Mouse (Mus musculus) hindbrain, embryonic 12.5 days (tissue): ENCODE results near the gene Ubl3. TPM values are rescaled to one million over a fixed set of nuclear protein-coding genes. Genes with fewer than 3 reads are reported as not detected.

Experiments
- ATAC-seq: fragments of 200-750 bp; cut with Nextera tagmentation; 2 replicates; pipeline ENCODE4 v1.8.0; 2017; ENCODE audit warnings: moderate TSS enrichment; ENCODE audit not compliant: low FRiP score
- H3K27ac ChIP-seq: fragments of 300-500 bp; sonication (generic); 2 replicates; pipeline ENCODE4 v1.5.1; 2016; ENCODE audit warnings: mild to moderate bottlenecking
- H3K27me3 ChIP-seq: fragments of 300-500 bp; sonication (generic); 2 replicates; pipeline ENCODE4 v1.6.1; 2016; ENCODE audit warnings: mild to moderate bottlenecking
- H3K36me3 ChIP-seq: fragments of 300-500 bp; sonication (generic); 2 replicates; pipeline ENCODE4 v1.6.1; 2016; ENCODE audit warnings: mild to moderate bottlenecking
- H3K4me1 ChIP-seq: fragments of 300-500 bp; sonication (generic); 2 replicates; pipeline ENCODE4 v1.6.1; 2016
- H3K4me2 ChIP-seq: fragments of 300-500 bp; sonication (generic); replicated peaks from 2 replicates; pipeline ENCODE4 v1.6.1; 2016; ENCODE audit warnings: mild to moderate bottlenecking
- H3K4me3 ChIP-seq: fragments of 300-500 bp; sonication (generic); 2 replicates; pipeline ENCODE4 v1.5.1; 2016; ENCODE audit warnings: mild to moderate bottlenecking
- H3K9ac ChIP-seq: fragments of 300-500 bp; sonication (generic); 2 replicates; pipeline ENCODE4 v1.6.1; 2016; ENCODE audit warnings: mild to moderate bottlenecking, moderate library complexity
- H3K9me3 ChIP-seq: fragments of 300-500 bp; sonication (generic); replicated peaks from 2 replicates; pipeline ENCODE4 v1.6.1; 2016; ENCODE audit warnings: mild to moderate bottlenecking
- WGBS: fragments of 180-500 bp; shearing (Covaris S2); methylation state at CpG from one replicate; pipeline ENCODE4 v1.1.7; 2016; 5-methylcytosine and 5-hydroxymethylcytosine counted together
- polyA plus RNA-seq: library from polyadenylated mRNA; unstranded; fragments of >200 nt; fragmentation: Nextera tagmentation; extraction: Ambion mirVana; gene quantifications from 2 replicates; pipeline ENCODE4 v1.2.1, GENCODE M21; 2016

Ubl3 gene
- polyA plus RNA-seq, 1 experiment from 2014 or later: 93.4 TPM

GRCm38 (mm10) chr5:148579156-148579555 is 26.6 kb upstream of the Ubl3 start:
- 87% methylated on average over 2 of the region's 2 CpGs for WGBS
- ATAC-seq: no peak
- no peaks in the 10 kb centered on the region for H3K27me3 ChIP-seq
- no peaks in the 10 kb centered on the region for H3K36me3 ChIP-seq
- H3K27ac ChIP-seq: no peak overlapping the region
- no peak overlapping the region for H3K4me2 ChIP-seq
- H3K9ac ChIP-seq: no peak overlapping the region
- no peak overlapping the region for H3K4me3 ChIP-seq
- H3K9me3 ChIP-seq: 0 out of 2 replicates have a peak, but pooled peaks cover 6% of the 10 kb centered on the region
- H3K4me1 ChIP-seq: peaks cover 6% of the 10 kb centered on the region; the same call in 1 of the 2 replicates

- H3K4me1 ChIP-seq: peaks cover 6% of the 10 kb centered on the region; the same call in 1 of the 2 replicates
- no peak overlapping the region for H3K4me2 ChIP-seq
- H3K27me3 ChIP-seq: no peaks in the 10 kb centered on the region
- no peaks in the 10 kb centered on the region for H3K9me3 ChIP-seq
- H3K9ac ChIP-seq: no peak overlapping the region
- no peak for ATAC-seq
- no peak overlapping the region for H3K4me3 ChIP-seq
- no peak overlapping the region for H3K27ac ChIP-seq
- 69% methylated on average over 8 of the region's 8 CpGs for WGBS
- no peaks in the 10 kb centered on the region for H3K36me3 ChIP-seq
Observed at GRCm38 (mm10) chr5:148578353-148578752, 25.8 kb upstream of the Ubl3 start.

GRCm38 (mm10) chr5:148577278-148577677 is 24.7 kb upstream of the Ubl3 start:
- WGBS: 88% methylated on average over 9 of the region's 9 CpGs
- H3K27ac ChIP-seq: no peak overlapping the region
- no peak overlapping the region for H3K4me3 ChIP-seq
- no peaks in the 10 kb centered on the region for H3K36me3 ChIP-seq
- H3K27me3 ChIP-seq: no peaks in the 10 kb centered on the region
- no peak for ATAC-seq
- H3K4me2 ChIP-seq: no peak overlapping the region
- no peaks in the 10 kb centered on the region for H3K9me3 ChIP-seq
- no peak overlapping the region for H3K9ac ChIP-seq
- H3K4me1 ChIP-seq: peaks cover 6% of the 10 kb centered on the region; the same call in 1 of the 2 replicates

DNA sequence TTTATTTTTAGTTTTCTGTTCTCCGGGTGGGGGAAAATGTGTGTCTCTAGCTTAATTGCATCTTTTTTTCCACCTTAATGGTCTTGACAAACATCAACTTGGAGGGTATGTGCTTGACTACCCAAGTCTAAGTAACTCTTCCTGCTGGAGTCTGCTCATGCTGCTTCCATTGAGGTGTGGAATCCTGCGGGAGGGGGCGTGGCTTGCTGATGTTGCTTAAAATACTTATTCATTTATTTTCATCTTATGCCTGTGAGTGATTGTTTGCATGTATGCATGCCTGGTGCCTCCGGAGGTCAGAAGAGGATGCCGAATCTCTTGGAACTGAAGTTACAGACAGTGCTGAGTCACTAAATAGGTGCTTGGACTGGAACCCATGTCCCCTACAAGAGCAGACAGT is 22.6 kb upstream of the Ubl3 start:
- Histone ChIP-seq H3K4me2 (no peak overlapping the region), H3K27ac (no peak overlapping the region), H3K27me3 (no peaks in the 10 kb centered on the region), H3K9ac (no peak overlapping the region), H3K4me3 (no peak overlapping the region), H3K9me3 (no peaks in the 10 kb centered on the region), H3K36me3 (no peaks in the 10 kb centered on the region), H3K4me1 (peaks cover 6% of the 10 kb centered on the region; the same call in 1 of the 2 replicates)
- ATAC-seq: no peak
- WGBS: 59% methylated on average over 5 of the region's 5 CpGs

- 87% methylated on average over 5 of the region's 5 CpGs for WGBS
- Histone ChIP-seq H3K36me3 (no peaks in the 10 kb centered on the region), H3K9me3 (no peaks in the 10 kb centered on the region), H3K9ac (no peak overlapping the region), H3K27me3 (no peaks in the 10 kb centered on the region), H3K27ac (no peak overlapping the region), H3K4me2 (no peak overlapping the region), H3K4me1 (peaks cover 6% of the 10 kb centered on the region; the same call in 1 of the 2 replicates), H3K4me3 (no peak overlapping the region)
- no peak for ATAC-seq
Observed at GRCm38 (mm10) chr5:148572676-148573075, 20.1 kb upstream of the Ubl3 start.

- Histone ChIP-seq H3K9ac (no peak overlapping the region), H3K27me3 (no peaks in the 10 kb centered on the region), H3K4me1 (peaks cover 6% of the 10 kb centered on the region; the same call in 1 of the 2 replicates), H3K4me2 (no peak overlapping the region), H3K27ac (no peak overlapping the region), H3K4me3 (no peak overlapping the region), H3K9me3 (no peaks in the 10 kb centered on the region), H3K36me3 (no peaks in the 10 kb centered on the region)
- WGBS: 84% methylated on average over 14 of the region's 14 CpGs
- ATAC-seq: no peak
Observed at GRCm38 (mm10) chr5:148570571-148571304, 18.1 kb upstream of the Ubl3 start.

- H3K9me3 ChIP-seq: no peaks in the 10 kb centered on the region
- no peak overlapping the region for H3K4me2 ChIP-seq
- H3K27ac ChIP-seq: no peak overlapping the region
- 72% methylated on average over 13 of the region's 13 CpGs for WGBS
- no peaks in the 10 kb centered on the region for H3K36me3 ChIP-seq
- no peak overlapping the region for H3K9ac ChIP-seq
- no peak for ATAC-seq
- H3K4me3 ChIP-seq: no peak overlapping the region
- no peaks in the 10 kb centered on the region for H3K4me1 ChIP-seq
- H3K27me3 ChIP-seq: no peaks in the 10 kb centered on the region
Observed at GRCm38 (mm10) chr5:148569444-148569843, 16.9 kb upstream of the Ubl3 start.

DNA sequence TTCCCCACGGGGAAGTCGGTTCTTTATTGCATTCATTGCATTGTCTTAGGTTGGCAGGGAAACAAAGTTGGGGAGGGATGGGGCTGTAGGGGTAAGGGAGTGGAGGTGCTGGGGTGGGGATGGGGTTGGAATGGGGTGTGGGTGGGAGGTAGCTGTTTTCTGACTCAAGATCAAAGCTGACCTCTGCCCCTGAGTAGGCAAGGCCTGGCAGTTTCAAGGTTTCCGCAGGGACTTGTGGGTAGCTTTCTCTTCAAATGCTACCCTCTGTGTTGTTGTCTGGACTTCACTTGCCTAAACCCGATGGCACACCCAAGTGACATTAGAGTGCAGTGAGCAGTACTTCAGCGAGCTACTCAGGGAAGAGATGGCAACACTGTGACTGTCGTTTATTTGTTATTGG is 13.0 kb upstream of the Ubl3 start:
- no peaks in the 10 kb centered on the region for H3K36me3 ChIP-seq
- WGBS: 19% methylated on average over 6 of the region's 6 CpGs
- no peak overlapping the region for H3K4me3 ChIP-seq
- H3K9ac ChIP-seq: no peak overlapping the region
- no peaks in the 10 kb centered on the region for H3K4me1 ChIP-seq
- H3K4me2 ChIP-seq: no peak overlapping the region
- ATAC-seq: no peak
- H3K27me3 ChIP-seq: no peaks in the 10 kb centered on the region
- no peak overlapping the region for H3K27ac ChIP-seq
- no peaks in the 10 kb centered on the region for H3K9me3 ChIP-seq

DNA sequence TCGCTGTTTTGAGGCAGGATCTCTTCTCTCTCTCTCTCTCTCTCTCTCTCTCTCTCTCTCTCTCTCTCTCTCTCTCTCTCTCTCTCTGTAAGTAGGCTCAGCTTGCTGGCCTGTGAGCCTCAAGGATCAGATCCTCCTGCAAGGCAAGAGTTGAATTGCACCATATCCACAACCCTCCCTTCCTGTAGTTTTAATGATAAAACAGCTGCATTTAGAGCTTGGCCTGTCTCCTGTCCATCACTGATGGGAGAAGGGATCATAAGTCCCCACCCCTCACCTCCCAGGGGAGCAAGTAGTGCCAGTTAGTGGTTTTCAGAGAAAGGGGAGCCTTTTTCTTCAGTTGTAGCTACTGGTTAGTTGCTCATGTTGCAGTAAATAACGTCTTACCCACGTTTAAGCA is 11.5 kb upstream of the Ubl3 start:
- WGBS: 91% methylated on average over 3 of the region's 3 CpGs
- no peaks in the 10 kb centered on the region for H3K36me3 ChIP-seq
- H3K27ac ChIP-seq: no peak overlapping the region
- no peaks in the 10 kb centered on the region for H3K4me1 ChIP-seq
- H3K4me3 ChIP-seq: no peak overlapping the region
- no peak overlapping the region for H3K9ac ChIP-seq
- ATAC-seq: no peak
- H3K9me3 ChIP-seq: no peaks in the 10 kb centered on the region
- H3K4me2 ChIP-seq: no peak overlapping the region
- H3K27me3 ChIP-seq: no peaks in the 10 kb centered on the region

DNA sequence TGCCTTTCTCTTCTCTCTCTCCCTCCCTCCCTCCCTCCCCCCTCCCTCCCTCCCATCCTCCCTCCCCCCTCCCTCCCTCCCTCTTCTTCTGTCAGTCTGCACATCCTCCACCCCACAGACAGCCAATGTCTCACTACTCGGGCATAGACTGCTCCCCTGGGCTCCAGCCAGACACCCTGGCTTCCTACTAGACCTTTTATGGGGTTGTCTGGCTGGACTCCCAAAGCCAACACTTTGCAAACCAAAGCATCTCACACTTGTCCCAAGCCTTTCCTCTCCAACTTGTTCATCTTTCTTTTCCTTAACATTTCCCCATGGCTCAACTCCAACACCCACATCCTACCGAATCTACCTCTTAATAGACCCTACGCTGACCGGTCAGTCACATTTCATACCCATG is 10.7 kb upstream of the Ubl3 start:
- Histone ChIP-seq H3K4me1 (no peaks in the 10 kb centered on the region), H3K9me3 (no peaks in the 10 kb centered on the region), H3K36me3 (no peaks in the 10 kb centered on the region), H3K27ac (no peak overlapping the region), H3K4me3 (no peak overlapping the region), H3K9ac (no peak overlapping the region), H3K4me2 (no peak overlapping the region), H3K27me3 (no peaks in the 10 kb centered on the region)
- 80% methylated on average over 4 of the region's 4 CpGs for WGBS
- no peak for ATAC-seq

DNA sequence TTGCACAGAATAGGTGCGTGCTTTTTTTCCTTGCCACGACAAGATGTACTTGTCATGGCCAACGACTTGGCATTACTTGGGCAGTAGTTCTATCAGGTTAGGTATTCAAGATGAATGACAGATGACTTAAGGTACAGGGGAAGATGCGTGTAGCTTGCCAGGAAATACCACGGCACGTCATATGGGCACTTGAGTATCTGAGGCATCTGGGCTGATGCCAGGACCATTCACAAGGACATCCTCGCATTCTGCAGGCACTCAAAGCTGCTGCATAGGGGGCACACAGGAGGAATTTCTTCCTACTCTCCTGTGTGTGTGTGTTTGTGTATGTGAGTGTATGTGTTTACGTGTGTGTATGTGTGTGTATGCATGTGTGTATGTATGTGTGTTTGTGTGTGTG is 9.6 kb upstream of the Ubl3 start:
- Histone ChIP-seq H3K4me2 (no peak overlapping the region), H3K27ac (no peak overlapping the region), H3K27me3 (no peaks in the 10 kb centered on the region), H3K4me1 (no peaks in the 10 kb centered on the region), H3K9me3 (no peaks in the 10 kb centered on the region), H3K9ac (no peak overlapping the region), H3K4me3 (no peak overlapping the region), H3K36me3 (no peaks in the 10 kb centered on the region)
- ATAC-seq: no peak
- 89% methylated on average over 8 of the region's 8 CpGs for WGBS

DNA sequence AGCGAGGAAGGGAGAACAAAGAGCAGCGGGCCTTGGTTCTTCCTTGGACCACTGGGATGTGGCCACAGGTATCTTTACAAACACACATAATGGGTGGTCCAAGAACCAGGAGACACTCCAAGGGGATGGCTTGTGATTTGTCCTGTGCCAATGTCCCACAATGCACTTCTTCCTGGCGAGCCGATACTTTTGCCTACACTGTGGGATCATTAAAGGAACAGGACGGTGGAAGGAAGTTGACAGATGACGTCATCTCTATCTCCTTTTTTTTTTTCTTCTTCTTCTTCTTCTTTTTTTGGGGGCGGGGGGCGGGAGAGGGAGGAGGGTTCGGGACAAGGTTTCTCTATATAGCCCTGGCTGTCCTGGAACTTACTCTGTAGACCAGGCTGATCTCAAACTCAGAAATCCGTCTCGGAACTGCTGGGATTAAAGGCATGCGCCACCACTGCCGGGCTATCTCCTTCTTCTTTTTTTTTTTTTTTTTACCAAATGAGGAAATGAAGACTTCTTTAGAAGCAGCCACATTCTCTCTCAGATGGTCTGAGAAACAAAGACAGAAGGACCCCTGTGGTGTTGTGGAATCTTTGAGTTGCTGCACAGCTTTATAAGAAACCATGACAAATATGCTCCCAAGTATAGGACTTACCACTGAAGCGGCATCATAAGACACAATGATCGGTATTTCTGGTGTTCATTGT is 6.8 kb upstream of the Ubl3 start:
- H3K9me3 ChIP-seq: no peaks in the 10 kb centered on the region
- no peak overlapping the region for H3K27ac ChIP-seq
- H3K9ac ChIP-seq: no peak overlapping the region
- H3K36me3 ChIP-seq: no peaks in the 10 kb centered on the region
- WGBS: 76% methylated on average over 14 of the region's 15 CpGs
- H3K4me2 ChIP-seq: no peak overlapping the region
- no peak for ATAC-seq
- peaks cover 7% of the 10 kb centered on the region for H3K4me1 ChIP-seq
- no peaks in the 10 kb centered on the region for H3K27me3 ChIP-seq
- H3K4me3 ChIP-seq: no peak overlapping the region

DNA sequence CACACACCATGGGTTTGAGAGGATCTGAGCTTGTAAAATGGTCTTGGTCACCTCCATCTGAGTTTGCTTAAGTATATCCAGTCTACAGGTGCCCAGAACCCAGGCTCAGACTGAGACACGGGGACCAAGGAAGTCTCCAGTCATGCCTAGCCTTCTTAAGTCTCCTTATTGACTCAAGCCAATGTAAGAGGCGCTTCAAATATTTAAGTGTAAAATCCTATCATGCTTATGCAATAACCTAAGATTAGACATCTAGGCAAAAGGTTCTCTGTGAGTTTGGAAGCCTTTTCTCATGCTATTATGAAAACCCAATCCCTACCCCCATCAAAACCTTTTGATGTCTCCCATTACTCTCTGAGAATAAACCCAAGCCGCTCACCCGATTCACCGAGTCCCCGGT is 5.9 kb upstream of the Ubl3 start:
- no peak overlapping the region for H3K27ac ChIP-seq
- no peak overlapping the region for H3K4me2 ChIP-seq
- ATAC-seq: no peak
- 0 out of 2 replicates have a peak, but pooled peaks cover 4% of the 10 kb centered on the region for H3K27me3 ChIP-seq
- H3K9me3 ChIP-seq: no peaks in the 10 kb centered on the region
- no peak overlapping the region for H3K9ac ChIP-seq
- H3K4me3 ChIP-seq: no peak overlapping the region
- H3K36me3 ChIP-seq: no peaks in the 10 kb centered on the region
- WGBS: 95% methylated on average over 6 of the region's 6 CpGs
- H3K4me1 ChIP-seq: peaks cover 12% of the 10 kb centered on the region
